Mouse (Mus musculus) hindbrain, embryonic 12.5 days (tissue): ENCODE data around the gene Magea6. TPM values are rescaled to one million over a fixed set of nuclear protein-coding genes. Genes with fewer than 3 reads are reported as not detected.
"Not testable (repeated sequence)": the region's sequence is repeated elsewhere in the genome, so short reads cannot be mapped to it uniquely, and the experiment has no call there.

Experiments
- ATAC-seq: fragments of 200-750 bp; cut with Nextera tagmentation; 2 replicates; pipeline ENCODE4 v1.8.0; 2017; ENCODE audit warnings: moderate TSS enrichment; ENCODE audit not compliant: low FRiP score
- H3K27ac ChIP-seq: fragments of 300-500 bp; sonication (generic); 2 replicates; pipeline ENCODE4 v1.5.1; 2016; ENCODE audit warnings: mild to moderate bottlenecking
- H3K27me3 ChIP-seq: fragments of 300-500 bp; sonication (generic); 2 replicates; pipeline ENCODE4 v1.6.1; 2016; ENCODE audit warnings: mild to moderate bottlenecking
- H3K36me3 ChIP-seq: fragments of 300-500 bp; sonication (generic); 2 replicates; pipeline ENCODE4 v1.6.1; 2016; ENCODE audit warnings: mild to moderate bottlenecking
- H3K4me1 ChIP-seq: fragments of 300-500 bp; sonication (generic); 2 replicates; pipeline ENCODE4 v1.6.1; 2016
- H3K4me2 ChIP-seq: fragments of 300-500 bp; sonication (generic); replicated peaks from 2 replicates; pipeline ENCODE4 v1.6.1; 2016; ENCODE audit warnings: mild to moderate bottlenecking
- H3K4me3 ChIP-seq: fragments of 300-500 bp; sonication (generic); 2 replicates; pipeline ENCODE4 v1.5.1; 2016; ENCODE audit warnings: mild to moderate bottlenecking
- H3K9ac ChIP-seq: fragments of 300-500 bp; sonication (generic); 2 replicates; pipeline ENCODE4 v1.6.1; 2016; ENCODE audit warnings: mild to moderate bottlenecking, moderate library complexity
- H3K9me3 ChIP-seq: fragments of 300-500 bp; sonication (generic); replicated peaks from 2 replicates; pipeline ENCODE4 v1.6.1; 2016; ENCODE audit warnings: mild to moderate bottlenecking
- WGBS: fragments of 180-500 bp; shearing (Covaris S2); methylation state at CpG from one replicate; pipeline ENCODE4 v1.1.7; 2016; 5-methylcytosine and 5-hydroxymethylcytosine counted together
- polyA plus RNA-seq: library from polyadenylated mRNA; unstranded; fragments of >200 nt; fragmentation: Nextera tagmentation; extraction: Ambion mirVana; gene quantifications from 2 replicates; pipeline ENCODE4 v1.2.1, GENCODE M21; 2016

The Magea6 gene
- not detected in 2 replicates for polyA plus RNA-seq

DNA sequence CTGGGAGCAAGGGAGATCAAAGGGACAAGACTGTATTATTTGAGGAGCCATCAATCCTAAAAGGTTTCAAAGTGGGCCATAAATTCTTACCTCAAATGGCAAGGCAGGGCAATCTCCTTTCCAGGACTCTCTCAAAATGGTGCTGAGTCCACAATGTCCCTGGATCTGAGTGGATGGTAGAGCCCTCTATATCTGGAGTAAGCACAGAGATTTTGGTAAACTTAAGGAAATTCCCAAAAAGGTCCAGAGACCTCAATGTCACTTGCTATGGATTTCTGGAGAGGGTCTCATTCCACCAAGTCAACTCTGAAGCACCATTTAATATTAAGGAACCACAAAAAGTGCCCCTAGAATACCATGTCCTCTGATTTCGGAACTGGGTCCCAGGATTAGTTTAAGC, at the start of gene Magea6:
Magea6 (minus strand) TSS at position 101 of the 400 bp plus-strand sequence.
- H3K4me1 ChIP-seq, H3K9me3 ChIP-seq, H3K27ac ChIP-seq, ATAC-seq, H3K27me3 ChIP-seq, H3K36me3 ChIP-seq, H3K9ac ChIP-seq, H3K4me2 ChIP-seq, H3K4me3 ChIP-seq: not testable (repeated sequence)
- 55% methylated on average over 1 of the region's 1 CpGs for WGBS

- not testable (repeated sequence) for H3K36me3 ChIP-seq, H3K27me3 ChIP-seq, H3K9ac ChIP-seq, H3K9me3 ChIP-seq, H3K4me2 ChIP-seq, H3K4me1 ChIP-seq, H3K27ac ChIP-seq, H3K4me3 ChIP-seq, ATAC-seq
- 55% methylated on average over 1 of the region's 1 CpGs for WGBS
Observed at GRCm38 (mm10) chrX:154949405-154949804, 13.6 kb upstream of the Magea6 start, which contains the start of gene Magea3. TSS of gene Magea3 (minus strand) at chrX:154949505.

- not testable (repeated sequence) for H3K36me3 ChIP-seq, H3K9me3 ChIP-seq, H3K9ac ChIP-seq, ATAC-seq, H3K4me3 ChIP-seq, H3K27me3 ChIP-seq, H3K27ac ChIP-seq, H3K4me1 ChIP-seq, H3K4me2 ChIP-seq
- WGBS = 74% methylated on average over 3 of the region's 3 CpGs
Observed at GRCm38 (mm10) chrX:154890167-154890566, 45.6 kb downstream of the Magea6 start, which contains the start of gene Cldn34b1. TSS of gene Cldn34b1 (minus strand) at chrX:154890267.

Other genes with a start within 250 kb of the Magea6 start
- gene Cldn34b1, start 45.7 kb downstream of the Magea6 start, polyA plus RNA-seq = not detected in 2 replicates
- not detected in 2 replicates for gene Magea3, start 13.5 kb upstream of the Magea6 start, polyA plus RNA-seq
- gene Magea8, start 59.9 kb upstream of the Magea6 start, polyA plus RNA-seq = not detected in 2 replicates
- gene Magea5, start 127.2 kb upstream of the Magea6 start, polyA plus RNA-seq = not detected in 2 replicates
- gene Magea1, start 153.8 kb upstream of the Magea6 start, polyA plus RNA-seq = not detected in 2 replicates
- gene Magea2, start 157.7 kb upstream of the Magea6 start, polyA plus RNA-seq = not detected in 2 replicates
- gene Cldn34b2, start 192.4 kb upstream of the Magea6 start, polyA plus RNA-seq = not detected in 2 replicates